Mouse (Mus musculus) liver, adult 2 months (tissue): Measurements from ENCODE around the gene Myo18a.

ENCODE experiments used
- CTCF ChIP-seq: fragments of 200-500 bp; IDR thresholded peaks from 2 replicates; pipeline ENCODE4 v1.5.1; 2011; ENCODE audit warnings: low read depth, low read length, control low read depth
- POLR2A ChIP-seq: fragments of 200-500 bp; IDR thresholded peaks from 2 replicates; pipeline ENCODE4 v1.6.1; 2011; ENCODE audit warnings: low read length, control low read depth; ENCODE audit not compliant: insufficient read depth; ENCODE audit errors: extremely low read depth

GRCm38 (mm10) chr11:77835109-77835508 is 72.1 kb downstream of the Myo18a start:
- peak; percentile 22; the same call in 1 of the 2 replicates for TF ChIP-seq CTCF
- no peak for TF ChIP-seq POLR2A
